Mouse (Mus musculus) bone marrow macrophage, adult 2 months (primary cell): ENCODE results near the gene Add1.

Experiments used
- CTCF ChIP-seq: IDR thresholded peaks from 2 replicates; pipeline ENCODE4 v1.5.1; 2012; ENCODE audit warnings: low read depth, mild to moderate bottlenecking, low read length, moderate library complexity
- POLR2A ChIP-seq: IDR thresholded peaks from 2 replicates; pipeline ENCODE4 v1.6.1; 2012; ENCODE audit warnings: mild to moderate bottlenecking, low read depth, low read length, borderline replicate concordance

- TF ChIP-seq CTCF, result no peak
- TF ChIP-seq POLR2A, result no peak
Observed at GRCm38 (mm10) chr5:34670280-34670679, 96.8 kb downstream of the Add1 start.
